Mouse (Mus musculus): Measurements from ENCODE around the gene Gna15. TPM values are rescaled to one million over a fixed set of nuclear protein-coding genes. Genes with fewer than 3 reads are reported as not detected.

Gna15 gene
- polyA plus RNA-seq, 1 experiment from 2014 or later, result 1.0 TPM

GRCm38 (mm10) chr10:81470454-81470853 lies 53.6 kb downstream of the Gna15 start:
- no peak overlapping the region for H3K4me3 ChIP-seq
- no peak overlapping the region; the same call in 1 of the 2 replicates for H3K9ac ChIP-seq (replicated peaks)
- peaks cover 75% of the 10 kb centered on the region for H3K27me3 ChIP-seq
- peaks cover 26% of the 10 kb centered on the region for H3K36me3 ChIP-seq
- 61% methylated on average over 18 of the region's 18 CpGs for WGBS
- H3K4me2 ChIP-seq (replicated peaks), result no peak overlapping the region
- no peak for ATAC-seq (ENCODE audit: low FRiP score, low read depth)
- no peaks in the 10 kb centered on the region for H3K9me3 ChIP-seq
- no peak overlapping the region for H3K27ac ChIP-seq (replicated peaks)
- H3K4me1 ChIP-seq, result peaks cover 27% of the 10 kb centered on the region

- Histone ChIP-seq H3K9me3 (no peaks in the 10 kb centered on the region), H3K36me3 (peaks cover 26% of the 10 kb centered on the region), H3K9ac (replicated peaks) (no peak overlapping the region), H3K4me3 (no peak overlapping the region), H3K27ac (replicated peaks) (no peak overlapping the region), H3K27me3 (peaks cover 76% of the 10 kb centered on the region), H3K4me2 (replicated peaks) (no peak overlapping the region), H3K4me1 (peaks cover 39% of the 10 kb centered on the region)
- 86% methylated on average over 5 of the region's 5 CpGs for WGBS
- no peak for ATAC-seq (ENCODE audit: low FRiP score, low read depth)
These were observed 54.8 kb downstream of the Gna15 start for GRCm38 (mm10) chr10:81469253-81469652.

GRCm38 (mm10) chr10:81467670-81468235 lies 56.3 kb downstream of the Gna15 start:
- Histone ChIP-seq H3K4me2 (replicated peaks) (no peak overlapping the region), H3K36me3 (peaks cover 26% of the 10 kb centered on the region), H3K9me3 (no peaks in the 10 kb centered on the region), H3K9ac (replicated peaks) (no peak overlapping the region), H3K27me3 (peaks cover 85% of the 10 kb centered on the region), H3K4me1 (peaks cover 35% of the 10 kb centered on the region), H3K4me3 (no peak overlapping the region), H3K27ac (replicated peaks) (no peak overlapping the region)
- no peak for ATAC-seq (ENCODE audit: low FRiP score, low read depth)
- 79% methylated on average over 16 of the region's 16 CpGs for WGBS

- H3K4me3 ChIP-seq, result no peak overlapping the region
- no peak overlapping the region for H3K4me2 ChIP-seq (replicated peaks)
- WGBS, result 64% methylated on average over 14 of the region's 14 CpGs
- no peak for ATAC-seq (ENCODE audit: low FRiP score, low read depth)
- no peak overlapping the region for H3K27ac ChIP-seq (replicated peaks)
- no peaks in the 10 kb centered on the region for H3K9me3 ChIP-seq
- peaks cover 28% of the 10 kb centered on the region for H3K36me3 ChIP-seq
- peaks cover 29% of the 10 kb centered on the region for H3K4me1 ChIP-seq
- no peak overlapping the region for H3K9ac ChIP-seq (replicated peaks)
- peaks cover 91% of the 10 kb centered on the region for H3K27me3 ChIP-seq
These were observed 57.1 kb downstream of the Gna15 start for GRCm38 (mm10) chr10:81466881-81467280.

GRCm38 (mm10) chr10:81466066-81466465 lies 58.0 kb downstream of the Gna15 start:
- Histone ChIP-seq H3K9ac (replicated peaks) (no peak overlapping the region), H3K4me2 (replicated peaks) (no peak overlapping the region), H3K4me1 (peaks cover 25% of the 10 kb centered on the region), H3K27me3 (peaks cover 95% of the 10 kb centered on the region), H3K27ac (replicated peaks) (no peak overlapping the region), H3K9me3 (no peaks in the 10 kb centered on the region), H3K36me3 (peaks cover 29% of the 10 kb centered on the region), H3K4me3 (no peak overlapping the region)
- 76% methylated on average over 2 of the region's 2 CpGs for WGBS
- ATAC-seq (ENCODE audit: low FRiP score, low read depth), result no peak

GRCm38 (mm10) chr10:81465265-81465645 lies 58.8 kb downstream of the Gna15 start:
- peaks cover 29% of the 10 kb centered on the region for H3K36me3 ChIP-seq
- WGBS, result 2% methylated on average over 5 of the region's 5 CpGs
- H3K9ac ChIP-seq (replicated peaks), result 0 out of 2 replicates have a peak overlapping the region, but pooled peaks have one; percentile 24
- H3K27me3 ChIP-seq, result peaks cover 95% of the 10 kb centered on the region
- peak overlapping the region; percentile 58; the same call in 1 of the 2 replicates for H3K4me2 ChIP-seq (replicated peaks)
- H3K4me1 ChIP-seq, result peaks cover 19% of the 10 kb centered on the region
- no peak overlapping the region for H3K4me3 ChIP-seq
- H3K27ac ChIP-seq (replicated peaks), result no peak overlapping the region
- no peaks in the 10 kb centered on the region for H3K9me3 ChIP-seq
- peak; percentile 5; the same call in 1 of the 2 replicates for ATAC-seq (ENCODE audit: low FRiP score, low read depth)

- no peaks in the 10 kb centered on the region for H3K9me3 ChIP-seq
- H3K4me3 ChIP-seq, result peak overlapping the region; percentile 39
- peaks cover 29% of the 10 kb centered on the region for H3K36me3 ChIP-seq
- no peak overlapping the region for H3K27ac ChIP-seq (replicated peaks)
- ATAC-seq (ENCODE audit: low FRiP score, low read depth), result peak; percentile 90
- 3% methylated on average over 32 of the region's 33 CpGs for WGBS
- H3K4me1 ChIP-seq, result peaks cover 22% of the 10 kb centered on the region
- peak overlapping the region; percentile 58 for H3K4me2 ChIP-seq (replicated peaks)
- H3K27me3 ChIP-seq, result peaks cover 96% of the 10 kb centered on the region
- H3K9ac ChIP-seq (replicated peaks), result peak overlapping the region; percentile 45; the same call in 1 of the 2 replicates
These were observed 59.4 kb downstream of the Gna15 start for GRCm38 (mm10) chr10:81464405-81465264.

GRCm38 (mm10) chr10:81463531-81463930 lies 60.5 kb downstream of the Gna15 start:
- Histone ChIP-seq H3K9ac (replicated peaks) (no peak overlapping the region), H3K36me3 (peaks cover 23% of the 10 kb centered on the region), H3K27me3 (peaks cover 96% of the 10 kb centered on the region), H3K4me2 (replicated peaks) (peak overlapping the region; percentile 58; the same call in 1 of the 2 replicates), H3K9me3 (no peaks in the 10 kb centered on the region), H3K4me3 (no peak overlapping the region), H3K27ac (replicated peaks) (no peak overlapping the region), H3K4me1 (peaks cover 22% of the 10 kb centered on the region)
- ATAC-seq (ENCODE audit: low FRiP score, low read depth), result no peak
- 68% methylated on average over 4 of the region's 4 CpGs for WGBS

- Histone ChIP-seq H3K9me3 (no peaks in the 10 kb centered on the region), H3K4me2 (replicated peaks) (no peak overlapping the region), H3K27ac (replicated peaks) (no peak overlapping the region), H3K4me1 (peaks cover 22% of the 10 kb centered on the region), H3K4me3 (no peak overlapping the region), H3K9ac (replicated peaks) (no peak overlapping the region), H3K27me3 (peaks cover 97% of the 10 kb centered on the region), H3K36me3 (peaks cover 18% of the 10 kb centered on the region)
- WGBS, result 82% methylated on average over 7 of the region's 7 CpGs
- no peak for ATAC-seq (ENCODE audit: low FRiP score, low read depth)
These were observed 61.1 kb downstream of the Gna15 start for GRCm38 (mm10) chr10:81462917-81463316.

GRCm38 (mm10) chr10:81462415-81462804 lies 61.6 kb downstream of the Gna15 start:
- H3K36me3 ChIP-seq, result peaks cover 13% of the 10 kb centered on the region
- no peak overlapping the region for H3K4me3 ChIP-seq
- H3K9ac ChIP-seq (replicated peaks), result no peak overlapping the region
- no peak for ATAC-seq (ENCODE audit: low FRiP score, low read depth)
- H3K27ac ChIP-seq (replicated peaks), result no peak overlapping the region
- peaks cover 97% of the 10 kb centered on the region for H3K27me3 ChIP-seq
- peaks cover 22% of the 10 kb centered on the region for H3K4me1 ChIP-seq
- no peak overlapping the region for H3K4me2 ChIP-seq (replicated peaks)
- H3K9me3 ChIP-seq, result no peaks in the 10 kb centered on the region
- 36% methylated on average over 7 of the region's 7 CpGs for WGBS

GRCm38 (mm10) chr10:81461673-81462414 lies 62.2 kb downstream of the Gna15 start:
- peaks cover 97% of the 10 kb centered on the region for H3K27me3 ChIP-seq
- peaks cover 22% of the 10 kb centered on the region for H3K4me1 ChIP-seq
- no peak overlapping the region for H3K27ac ChIP-seq (replicated peaks)
- H3K9ac ChIP-seq (replicated peaks), result no peak overlapping the region
- no peak for ATAC-seq (ENCODE audit: low FRiP score, low read depth)
- WGBS, result 10% methylated on average over 16 of the region's 16 CpGs
- no peaks in the 10 kb centered on the region for H3K9me3 ChIP-seq
- no peak overlapping the region for H3K4me2 ChIP-seq (replicated peaks)
- H3K36me3 ChIP-seq, result peaks cover 8% of the 10 kb centered on the region
- H3K4me3 ChIP-seq, result no peak overlapping the region

GRCm38 (mm10) chr10:81460951-81461350 lies 63.1 kb downstream of the Gna15 start:
- H3K4me3 ChIP-seq, result no peak overlapping the region
- H3K36me3 ChIP-seq, result 0 out of 2 replicates have a peak, but pooled peaks cover 3% of the 10 kb centered on the region
- H3K9me3 ChIP-seq, result no peaks in the 10 kb centered on the region
- peaks cover 95% of the 10 kb centered on the region for H3K27me3 ChIP-seq
- H3K9ac ChIP-seq (replicated peaks), result no peak overlapping the region
- 44% methylated on average over 11 of the region's 11 CpGs for WGBS
- ATAC-seq (ENCODE audit: low FRiP score, low read depth), result no peak
- H3K27ac ChIP-seq (replicated peaks), result no peak overlapping the region
- H3K4me1 ChIP-seq, result peaks cover 22% of the 10 kb centered on the region
- H3K4me2 ChIP-seq (replicated peaks), result no peak overlapping the region

Data from midbrain, embryonic 12.5 days (tissue).